Mouse (Mus musculus) thymus, adult 2 months (tissue): ENCODE data around the gene Ormdl3.

ENCODE experiments used
- CTCF ChIP-seq: fragments of 200-500 bp; IDR thresholded peaks from 2 replicates; pipeline ENCODE4 v1.5.1; 2012; ENCODE audit warnings: mild to moderate bottlenecking, control low read depth, low read length, moderate library complexity, borderline replicate concordance; ENCODE audit not compliant: control insufficient read depth, poor library complexity, insufficient read depth; ENCODE audit errors: extremely low read depth
- POLR2A ChIP-seq: fragments of 200-500 bp; IDR thresholded peaks from 2 replicates; pipeline ENCODE4 v1.6.1; 2012; ENCODE audit warnings: mild to moderate bottlenecking, low read length, control low read depth, moderate library complexity; ENCODE audit not compliant: control insufficient read depth, poor library complexity, insufficient read depth; ENCODE audit errors: extremely low read depth

- TF ChIP-seq CTCF, result no peak
- TF ChIP-seq POLR2A, result no peak
Observed at GRCm38 (mm10) chr11:98587684-98588546, 747 bp upstream of the Ormdl3 start.
